Mouse (Mus musculus) frontal cortex, postnatal 36 days (tissue): ENCODE measurements at regions not wholly inside any gene's neighbourhood (a gene's known extent, or its start where the extent isn't known, plus 50 kb on each side); places are given as distances from the start of the nearest gene placed in this dataset.
A peak's percentile ranks its signal among the peaks of the same experiment; 100 is the strongest.

Source experiments
- DNase-seq, 2 experiments: peaks; one replicate each; pipeline ENCODE4 v3.0.0; 2022; ENCODE audit warnings: low spot score in 2 of 2

DNA sequence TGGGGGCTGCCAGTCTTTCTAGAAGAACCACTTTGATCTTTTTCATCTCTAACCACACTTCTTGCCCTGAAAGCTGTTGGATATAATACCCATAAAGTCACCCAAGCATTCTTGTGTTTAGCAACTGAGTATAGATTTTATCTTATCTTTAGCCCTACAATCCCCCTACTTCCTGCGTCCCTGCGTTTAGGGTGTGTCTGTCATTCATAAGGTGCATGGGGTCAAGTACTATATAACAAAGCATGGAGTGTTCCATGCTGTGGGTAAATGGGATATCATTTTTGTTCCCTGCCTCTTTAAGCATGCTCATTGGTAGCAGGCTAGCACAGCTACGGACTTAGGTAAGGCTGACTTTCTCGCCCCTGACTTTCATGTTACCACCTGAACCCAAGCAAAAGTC, 122.5 kb upstream of the Twist2 start:
- no peak for DNase-seq

GRCm38 (mm10) chr1:91685031-91685430, 116.2 kb upstream of the Twist2 start:
- no peak for DNase-seq

- no peak for DNase-seq
Observed at GRCm38 (mm10) chr1:91685789-91686188, 115.5 kb upstream of the Twist2 start.

DNA sequence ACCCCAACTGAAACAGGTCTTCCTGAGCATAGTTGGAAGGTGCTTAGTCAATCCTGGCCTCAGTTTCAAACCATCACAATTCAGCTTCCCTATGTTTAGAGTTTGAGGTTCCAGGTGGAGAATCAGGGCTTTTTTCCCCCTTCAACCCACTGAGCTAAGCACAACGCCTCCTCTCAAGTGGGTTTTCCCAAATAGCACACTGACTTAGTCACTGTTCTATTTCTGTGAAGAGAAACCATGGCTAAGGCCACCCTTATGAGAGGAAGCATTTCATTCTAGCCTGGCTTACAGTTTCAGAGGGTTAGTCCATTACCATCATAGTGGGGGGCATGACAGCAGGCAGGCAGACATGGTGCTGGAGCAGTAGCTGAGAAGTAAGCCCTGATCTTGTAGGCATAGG, 109.7 kb upstream of the Twist2 start:
- DNase-seq: no peak

- DNase-seq: no peak
Observed at GRCm38 (mm10) chr1:91692709-91693460, 108.4 kb upstream of the Twist2 start.

- DNase-seq: no peak
Observed at GRCm38 (mm10) chr1:91697053-91697452, 104.2 kb upstream of the Twist2 start.

- no peak for DNase-seq
Observed at GRCm38 (mm10) chr1:91701475-91701874, 99.8 kb upstream of the Twist2 start.

DNA sequence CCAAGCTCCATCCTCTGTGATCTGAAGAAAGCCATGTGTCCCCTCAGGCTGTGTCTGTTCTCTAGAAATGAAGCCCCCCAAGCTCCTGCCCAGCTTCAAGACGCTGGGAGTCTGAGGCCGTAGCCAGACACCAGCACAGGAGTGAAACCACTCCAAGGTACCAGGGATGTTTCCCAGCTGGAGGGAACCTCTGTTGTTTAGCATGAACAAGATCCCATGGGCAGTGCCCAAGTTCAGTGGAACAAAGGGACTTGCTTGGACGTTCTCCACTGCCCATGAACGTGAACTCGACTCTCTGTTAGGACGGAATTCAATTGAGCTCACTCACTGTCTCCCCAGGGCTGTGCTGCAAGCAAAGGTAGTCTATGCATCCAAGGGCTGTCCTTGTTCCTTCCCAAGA, 99.2 kb upstream of the Twist2 start:
- no peak for DNase-seq

GRCm38 (mm10) chr1:91702737-91703136, 98.5 kb upstream of the Twist2 start:
- DNase-seq: no peak

DNA sequence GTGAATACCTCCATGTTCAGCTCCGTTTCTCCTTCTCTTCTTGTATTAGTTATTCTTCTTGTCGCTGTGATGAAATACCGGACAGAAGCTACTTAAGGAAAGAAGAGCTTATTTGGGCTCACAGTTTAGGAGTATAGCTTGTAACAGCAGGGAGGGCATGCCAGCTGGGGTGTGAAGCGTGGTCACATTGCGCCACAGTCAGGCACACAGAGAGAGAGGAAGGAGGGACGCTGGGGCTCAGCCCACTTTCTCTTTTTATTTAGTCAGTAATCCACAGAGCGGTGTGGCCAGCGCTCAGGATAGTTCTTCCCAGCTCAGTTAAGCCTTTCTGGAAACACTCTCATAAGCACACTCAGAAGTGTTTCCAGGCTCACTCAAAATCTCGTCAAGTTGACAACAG, 95.8 kb upstream of the Twist2 start:
- DNase-seq: peak; percentile 59 to 62

DNA sequence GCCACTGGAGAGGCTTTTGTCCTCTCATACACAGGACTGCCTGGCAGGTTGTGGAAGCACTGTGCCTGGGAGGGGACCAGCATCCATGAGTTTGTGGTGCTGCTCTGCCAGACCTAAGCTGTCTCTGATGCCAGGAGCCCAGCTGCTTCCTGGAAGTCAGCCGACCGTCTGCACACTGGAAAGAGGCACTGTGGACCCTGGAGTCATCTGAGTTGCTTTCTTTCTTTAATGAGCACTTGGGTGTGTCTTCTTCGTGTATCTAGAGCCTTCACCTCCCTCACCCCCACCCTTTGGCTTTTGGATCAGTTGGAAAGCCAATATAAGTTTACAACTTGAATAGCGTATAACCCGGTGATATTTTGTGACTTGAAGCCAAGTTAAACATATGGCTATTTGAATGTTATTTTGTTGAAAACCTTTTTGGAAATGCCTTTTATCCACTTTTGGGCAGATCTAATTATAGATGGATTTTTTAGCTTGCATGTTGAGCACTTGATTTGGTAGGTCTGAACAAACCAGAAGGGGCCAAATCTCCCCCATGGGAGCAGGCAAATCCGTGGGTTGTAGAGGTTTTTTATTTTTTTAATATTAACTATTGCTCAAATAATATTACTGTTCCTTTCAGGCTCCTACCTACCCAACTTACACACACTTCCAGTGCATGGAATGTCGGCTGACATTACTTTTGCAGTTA, 92.6 kb upstream of the Twist2 start:
- DNase-seq: no peak

DNA sequence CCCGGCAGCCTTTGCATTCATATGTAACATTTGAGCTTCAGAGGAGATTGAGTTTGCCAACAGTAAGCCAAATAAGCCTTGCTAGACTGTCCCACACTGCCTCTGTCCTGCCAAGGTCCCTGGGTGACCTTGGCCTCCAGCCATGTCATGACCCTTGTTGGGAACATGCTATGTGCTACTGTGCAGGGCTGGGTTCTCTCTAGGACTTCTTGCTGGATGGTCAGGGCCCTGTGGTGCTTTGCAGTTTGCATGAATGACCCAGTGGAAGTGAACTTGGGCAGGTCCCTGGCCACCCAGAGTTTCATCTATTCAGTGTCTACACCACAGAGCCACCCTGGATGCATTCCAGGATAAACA, 92.0 kb upstream of the Twist2 start:
- DNase-seq: no peak

- DNase-seq: no peak
Observed at GRCm38 (mm10) chr1:91713131-91713530, 88.1 kb upstream of the Twist2 start.

DNA sequence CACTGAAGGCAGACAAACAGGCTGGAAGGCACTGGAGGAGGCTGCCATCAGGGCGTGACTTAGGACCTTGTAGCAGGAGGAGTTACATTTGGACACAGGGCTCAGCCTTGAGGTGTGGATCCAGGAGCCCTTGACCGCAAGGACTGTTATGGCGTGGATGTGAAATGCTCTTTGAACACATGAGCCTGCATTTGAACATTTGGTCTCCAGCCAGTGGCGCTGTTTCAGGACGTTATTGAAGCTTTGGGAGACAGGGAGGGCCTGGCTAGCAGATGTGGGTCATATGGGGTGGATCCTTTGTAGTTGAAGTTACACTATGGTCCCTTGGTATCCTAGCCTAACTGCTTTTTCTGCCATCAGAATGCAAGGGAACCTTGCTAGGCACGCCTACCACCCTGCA, 87.0 kb upstream of the Twist2 start:
- DNase-seq: no peak

DNA sequence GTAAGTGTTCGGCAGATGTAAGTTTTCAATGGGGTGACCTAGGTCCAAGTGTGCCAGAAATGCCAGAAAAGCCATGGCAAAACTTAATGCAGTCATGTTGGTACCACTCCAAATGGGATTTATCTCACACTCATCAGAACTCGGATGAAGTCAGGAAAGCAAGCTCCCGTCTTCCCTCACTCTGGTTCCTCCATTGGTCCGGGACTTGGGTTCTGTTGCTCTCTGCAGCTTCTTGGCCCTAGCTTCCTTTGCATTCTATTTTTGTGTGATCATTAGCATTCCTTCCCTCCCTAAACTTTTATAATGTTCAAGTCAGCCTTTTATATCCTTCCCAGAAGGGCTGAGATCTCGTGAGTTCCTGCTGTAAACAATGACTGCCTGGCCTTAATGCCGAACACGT, 85.9 kb upstream of the Twist2 start:
- DNase-seq: no peak

- DNase-seq: no peak
Observed at GRCm38 (mm10) chr1:91715791-91716190, 85.5 kb upstream of the Twist2 start.

DNA sequence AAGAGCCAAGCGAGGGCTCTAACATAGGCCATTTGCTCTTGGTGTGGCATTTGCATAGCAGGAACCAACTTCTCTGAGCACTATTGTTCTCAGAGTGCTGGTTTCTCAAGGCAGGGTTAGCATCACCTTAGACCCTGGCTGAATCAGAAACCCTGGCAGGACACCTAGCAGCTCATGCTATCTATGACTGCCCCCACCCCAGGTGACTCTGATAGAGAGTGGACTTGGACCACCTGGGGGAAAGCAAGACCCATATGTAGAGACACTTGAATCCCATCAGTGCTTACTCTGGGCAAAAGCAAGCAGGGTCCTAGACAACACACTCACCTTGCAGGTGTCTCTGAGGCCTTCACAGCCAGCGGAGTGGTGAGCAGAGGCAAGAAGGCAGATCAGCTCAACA, 84.4 kb upstream of the Twist2 start:
- DNase-seq: no peak

DNA sequence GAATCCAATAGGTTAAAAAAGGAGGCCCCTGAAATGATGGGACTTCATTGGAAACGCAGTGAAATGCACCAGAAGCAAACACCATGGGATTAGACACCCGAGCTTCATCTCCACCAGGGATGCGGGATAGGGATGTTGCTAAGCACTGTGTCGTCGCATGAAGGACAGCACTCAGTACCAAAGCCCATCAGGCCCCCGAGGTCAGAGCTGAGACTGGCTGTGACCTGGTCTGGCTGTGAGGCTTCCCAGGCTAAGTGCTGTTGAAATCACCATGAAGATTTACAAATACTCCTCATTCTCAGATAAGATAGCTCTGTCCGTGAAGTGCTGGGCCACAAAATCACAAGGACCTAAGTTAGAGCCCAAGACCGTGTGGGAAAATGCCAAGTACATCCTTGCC, 83.3 kb upstream of the Twist2 start:
- no peak for DNase-seq

DNA sequence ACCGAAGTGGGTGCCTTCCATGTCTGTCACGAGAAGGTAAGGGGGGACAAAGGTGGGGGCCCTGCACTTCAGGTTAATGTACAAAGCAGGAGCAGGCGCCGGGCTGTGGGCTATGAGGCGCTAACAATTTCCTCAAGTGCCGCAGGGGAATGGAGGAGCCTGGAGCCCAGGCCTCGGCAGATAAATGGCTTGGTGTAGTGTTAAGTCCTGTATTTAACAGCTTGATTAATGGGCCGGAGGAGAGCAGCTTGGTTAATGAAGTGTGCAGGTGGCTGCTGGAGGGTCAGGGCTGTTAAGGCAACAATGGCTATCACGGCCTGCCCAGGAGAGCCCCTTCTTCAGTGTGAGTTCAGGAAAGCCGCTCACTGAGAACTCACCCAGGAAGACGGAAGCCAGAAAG, 72.0 kb upstream of the Twist2 start:
- DNase-seq: no peak

DNA sequence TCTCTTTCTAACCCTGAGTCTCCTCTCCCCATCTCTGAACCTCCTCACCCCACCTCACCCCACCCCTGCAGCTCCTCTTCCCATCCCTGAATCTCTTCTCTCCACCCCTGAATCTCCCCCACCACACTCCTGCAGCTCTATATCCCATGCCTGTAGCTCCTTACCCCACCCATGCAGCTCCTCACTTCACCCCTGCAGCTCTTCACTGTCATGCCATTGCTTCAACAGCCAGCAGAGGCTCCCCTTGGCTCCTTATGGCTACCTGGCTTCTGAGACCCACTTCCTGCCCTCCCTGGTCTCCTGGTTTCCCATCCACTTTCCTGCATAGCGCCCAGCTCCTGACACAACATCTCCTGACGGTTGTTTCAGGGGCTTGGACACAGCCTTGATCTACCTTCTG, 71.0 kb upstream of the Twist2 start:
- no peak for DNase-seq

DNA sequence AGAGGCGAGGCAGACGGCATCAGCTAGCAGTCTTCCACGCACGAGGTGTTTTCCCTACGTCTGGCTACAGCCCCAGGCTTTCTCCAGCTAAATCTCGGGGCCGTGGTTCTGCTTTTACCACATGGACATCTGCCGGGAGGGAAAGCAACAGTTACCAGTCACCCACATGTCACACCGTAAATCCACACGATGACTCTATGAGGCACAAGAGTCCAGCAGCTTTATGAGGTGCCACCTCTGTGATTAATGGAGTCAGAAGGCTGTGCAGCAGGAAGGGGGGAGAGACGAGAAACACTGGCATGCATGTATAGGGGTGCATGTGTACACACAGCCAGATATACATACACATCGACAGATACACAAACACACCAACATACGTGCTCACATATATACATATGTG, 69.6 kb upstream of the Twist2 start:
- no peak for DNase-seq

GRCm38 (mm10) chr1:91732461-91732861, 68.8 kb upstream of the Twist2 start:
- DNase-seq: peak; percentile 11

DNA sequence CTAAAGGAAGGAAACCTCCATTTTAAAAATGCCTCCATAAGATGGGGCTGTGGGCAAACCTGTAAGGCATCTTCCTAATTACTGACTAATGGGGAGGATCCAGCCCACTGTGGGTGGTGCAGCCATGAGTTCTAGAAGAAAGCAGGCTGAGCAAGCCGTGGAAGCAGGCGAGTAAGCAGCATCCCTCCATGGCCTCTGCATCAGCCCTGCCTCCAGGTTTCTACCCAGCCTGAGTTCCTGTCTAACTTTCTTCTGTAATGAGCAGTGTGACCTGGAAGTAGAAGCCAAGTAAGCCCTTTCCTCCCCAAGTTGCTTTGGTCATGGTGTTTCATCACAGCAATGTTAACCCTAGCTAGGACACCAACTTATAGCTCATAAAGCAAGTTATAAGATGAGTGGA, 66.5 kb upstream of the Twist2 start:
- no peak for DNase-seq

DNA sequence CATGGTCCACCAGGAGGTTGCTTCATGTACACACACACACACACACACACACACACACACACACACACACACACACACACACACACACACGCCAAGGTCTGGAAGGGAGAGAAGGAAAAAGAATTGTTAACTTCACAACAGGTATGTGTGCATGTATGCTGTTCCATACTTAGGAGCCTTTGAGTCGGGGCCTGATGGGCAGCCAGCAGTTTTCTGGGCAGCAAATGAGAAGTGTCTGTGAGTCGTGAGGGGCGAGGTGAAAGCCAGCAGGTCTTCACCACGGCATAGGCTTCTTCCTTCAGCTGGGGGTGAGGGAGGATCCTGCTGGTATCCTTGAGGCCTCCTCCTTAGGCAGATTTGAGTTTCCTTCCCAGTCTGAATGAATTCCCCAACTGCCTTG, 65.8 kb upstream of the Twist2 start:
- DNase-seq: no peak
